Comparison of ENCODE assay signal across 10 mouse cellular contexts in the genomic region with DNA sequence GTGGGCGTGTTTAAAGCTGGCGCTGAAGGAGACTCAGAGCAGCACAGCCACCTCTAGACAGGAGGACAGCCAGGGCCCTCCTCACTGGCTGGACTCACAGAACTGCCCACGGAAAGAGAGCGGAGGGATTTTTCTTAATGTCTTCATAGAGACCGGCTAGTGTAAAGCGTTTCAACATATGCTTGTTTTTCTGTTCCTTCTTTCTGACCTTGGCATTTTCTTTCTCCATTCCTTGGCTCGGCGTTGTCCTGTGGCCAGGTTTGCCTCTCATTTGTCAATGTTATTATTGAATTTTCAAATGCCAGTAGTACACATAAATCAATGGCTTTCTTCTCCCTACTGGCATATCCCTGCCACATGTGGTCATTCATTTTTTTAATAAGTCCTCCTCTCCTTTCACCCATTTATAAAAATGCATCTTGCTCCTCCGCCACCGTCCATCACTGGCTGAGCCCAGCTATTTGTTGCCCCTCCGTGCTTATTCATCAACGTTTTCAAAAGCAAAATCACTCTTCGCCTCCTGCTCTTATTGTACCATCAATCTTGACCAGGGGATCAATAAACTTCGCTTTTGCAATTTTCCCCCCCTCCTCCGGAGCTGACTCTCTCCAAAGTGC.
DNase-seq lines count a peak whose midpoint lies in the region; ATAC-seq and TF ChIP-seq lines count a peak whose summit lies in the region.
"Had no signal": no experiment of that assay in that cellular context is flagged by ENCODE, and none has a peak within 500 bp of the region (broad histone marks: within the 10 kb centered on the region; RNA-seq: fewer than 3 reads in every experiment).

No protein-coding gene starts in this region.

- no peak for DNase-seq in forebrain, embryonic 14.5 days (ENCODE audit: low spot score)
- DNase-seq in midbrain, embryonic 14.5 days = no peak
- no peak for DNase-seq in midbrain, embryonic 11.5 days (ENCODE audit: low spot score, missing footprints)
- DNase-seq in thymus, postnatal 36 days = no peak
- no peak for DNase-seq in layer of hippocampus, postnatal 25 days (ENCODE audit: extremely low spot score in 1 of 2, low spot score in 1 of 2)
- DNase-seq: gastrocnemius, adult 2 months; thymus, adult 18-20 months had no signal

- 82% methylated on average over 15 of the region's 15 CpGs for WGBS in forebrain, embryonic 14.5 days
- 75% methylated on average over 15 of the region's 15 CpGs for WGBS in forebrain, embryonic 15.5 days
- WGBS in midbrain, embryonic 14.5 days = 73% methylated on average over 15 of the region's 15 CpGs
- 83% methylated on average over 15 of the region's 15 CpGs for WGBS in midbrain, embryonic 11.5 days
- 65% methylated on average over 15 of the region's 15 CpGs for WGBS in intestine, postnatal 0 days
- 49% methylated on average over 15 of the region's 15 CpGs for WGBS in stomach, embryonic 16.5 days

- peak overlapping the region; percentile 21; the same call in 1 of the 2 replicates for H3K4me2 ChIP-seq in forebrain, embryonic 14.5 days (ENCODE audit: low read length)
- H3K4me2 ChIP-seq in forebrain, embryonic 15.5 days (replicated peaks) = no peak overlapping the region
- 0 out of 2 replicates have a peak overlapping the region, but pooled peaks have one; percentile 12 for H3K4me2 ChIP-seq in midbrain, embryonic 14.5 days (ENCODE audit: low read length)
- H3K4me2 ChIP-seq in midbrain, embryonic 11.5 days = no peak overlapping the region
- H3K4me2 ChIP-seq in intestine, postnatal 0 days (replicated peaks; ENCODE audit: low read depth) = peak overlapping the region; percentile 39
- H3K4me2 ChIP-seq in stomach, embryonic 16.5 days (ENCODE audit: low read depth, low read length) = peak overlapping the region; percentile 52

- H3K27me3 ChIP-seq in forebrain, embryonic 14.5 days (replicated peaks; ENCODE audit: control insufficient read depth, insufficient read depth, low read length) = no peaks in the 10 kb centered on the region
- H3K27me3 ChIP-seq in forebrain, embryonic 15.5 days = no peaks in the 10 kb centered on the region
- H3K27me3 ChIP-seq in midbrain, embryonic 14.5 days (ENCODE audit: control insufficient read depth, insufficient read depth, low read length) = no peaks in the 10 kb centered on the region
- H3K27me3 ChIP-seq in midbrain, embryonic 11.5 days (ENCODE audit: control insufficient read depth, insufficient read depth, low read length) = no peaks in the 10 kb centered on the region
- no peaks in the 10 kb centered on the region for H3K27me3 ChIP-seq in intestine, postnatal 0 days (replicated peaks; ENCODE audit: control insufficient read depth, insufficient read depth, low read length)
- H3K27me3 ChIP-seq in stomach, embryonic 16.5 days (ENCODE audit: control insufficient read depth, insufficient read depth, low read length) = no peaks in the 10 kb centered on the region

- no peaks in the 10 kb centered on the region for H3K36me3 ChIP-seq in forebrain, embryonic 14.5 days (ENCODE audit: control insufficient read depth, insufficient read depth, low read length)
- no peaks in the 10 kb centered on the region for H3K36me3 ChIP-seq in forebrain, embryonic 15.5 days
- H3K36me3 ChIP-seq in midbrain, embryonic 14.5 days (ENCODE audit: control insufficient read depth, insufficient read depth, low read length) = no peaks in the 10 kb centered on the region
- no peaks in the 10 kb centered on the region for H3K36me3 ChIP-seq in midbrain, embryonic 11.5 days (ENCODE audit: control insufficient read depth, insufficient read depth, low read length)
- H3K36me3 ChIP-seq in intestine, postnatal 0 days (ENCODE audit: control insufficient read depth, insufficient read depth) = no peaks in the 10 kb centered on the region
- H3K36me3 ChIP-seq in stomach, embryonic 16.5 days (ENCODE audit: control insufficient read depth, insufficient read depth, low read length) = no peaks in the 10 kb centered on the region

- H3K4me3 ChIP-seq in forebrain, embryonic 14.5 days (ENCODE audit: low read depth, low read length) = no peak overlapping the region
- no peak overlapping the region for H3K4me3 ChIP-seq in forebrain, embryonic 15.5 days
- no peak overlapping the region for H3K4me3 ChIP-seq in midbrain, embryonic 14.5 days (replicated peaks; ENCODE audit: low read depth, low read length)
- no peak overlapping the region for H3K4me3 ChIP-seq in midbrain, embryonic 11.5 days (ENCODE audit: low read depth, low read length)
- H3K4me3 ChIP-seq in intestine, postnatal 0 days (ENCODE audit: low read depth, low read length) = no peak overlapping the region
- H3K4me3 ChIP-seq in stomach, embryonic 16.5 days (replicated peaks; ENCODE audit: low read length) = peak overlapping the region; percentile 25

- H3K27ac ChIP-seq in forebrain, embryonic 14.5 days (ENCODE audit: low read depth, low read length) = no peak overlapping the region
- H3K27ac ChIP-seq in forebrain, embryonic 15.5 days (replicated peaks) = no peak overlapping the region
- 0 out of 2 replicates have a peak overlapping the region, but pooled peaks have one; percentile 22 for H3K27ac ChIP-seq in midbrain, embryonic 14.5 days (replicated peaks; ENCODE audit: low read depth, low read length)
- H3K27ac ChIP-seq in midbrain, embryonic 11.5 days (ENCODE audit: low read depth, low read length) = no peak overlapping the region
- no peak overlapping the region for H3K27ac ChIP-seq in intestine, postnatal 0 days (ENCODE audit: low read depth, low read length)
- no peak overlapping the region for H3K27ac ChIP-seq in stomach, embryonic 16.5 days (ENCODE audit: low read length)
- H3K27ac ChIP-seq: gastrocnemius, adult 2 months had no signal

- no peak for ATAC-seq in forebrain, embryonic 14.5 days
- ATAC-seq in forebrain, embryonic 15.5 days (replicated peaks) = no peak
- no peak for ATAC-seq in midbrain, embryonic 14.5 days (ENCODE audit: low FRiP score, low TSS enrichment)
- ATAC-seq in midbrain, embryonic 11.5 days (ENCODE audit: low FRiP score) = no peak
- no peak for ATAC-seq in intestine, postnatal 0 days
- ATAC-seq in stomach, embryonic 16.5 days (ENCODE audit: insufficient read depth, low FRiP score) = no peak

- no peaks in the 10 kb centered on the region for H3K9me3 ChIP-seq in forebrain, embryonic 14.5 days (replicated peaks; ENCODE audit: control insufficient read depth, low read length)
- H3K9me3 ChIP-seq in forebrain, embryonic 15.5 days = no peaks in the 10 kb centered on the region
- no peaks in the 10 kb centered on the region for H3K9me3 ChIP-seq in midbrain, embryonic 14.5 days (ENCODE audit: control insufficient read depth, low read length)
- no peaks in the 10 kb centered on the region for H3K9me3 ChIP-seq in midbrain, embryonic 11.5 days (ENCODE audit: control insufficient read depth, low read length)
- no peaks in the 10 kb centered on the region for H3K9me3 ChIP-seq in intestine, postnatal 0 days (ENCODE audit: control insufficient read depth)
- H3K9me3 ChIP-seq in stomach, embryonic 16.5 days (replicated peaks; ENCODE audit: control insufficient read depth, low read length) = no peaks in the 10 kb centered on the region

- H3K9ac ChIP-seq in forebrain, embryonic 14.5 days (ENCODE audit: low read length) = no peak overlapping the region
- H3K9ac ChIP-seq in forebrain, embryonic 15.5 days (replicated peaks) = no peak overlapping the region
- no peak overlapping the region for H3K9ac ChIP-seq in midbrain, embryonic 14.5 days (replicated peaks; ENCODE audit: low read length)
- H3K9ac ChIP-seq in midbrain, embryonic 11.5 days (ENCODE audit: low read length) = no peak overlapping the region
- H3K9ac ChIP-seq in intestine, postnatal 0 days (ENCODE audit: low read depth, low read length) = no peak overlapping the region
- peak overlapping the region; percentile 46; the same call in 1 of the 2 replicates for H3K9ac ChIP-seq in stomach, embryonic 16.5 days (ENCODE audit: low read length)

- TF ChIP-seq CTCF in intestine, postnatal 0 days (IDR thresholded peaks at IDR 0.05; ENCODE audit: low read depth) = no peak

- H3K4me1 ChIP-seq in forebrain, embryonic 14.5 days (ENCODE audit: control insufficient read depth, insufficient read depth, low read length) = no peaks in the 10 kb centered on the region
- peaks cover 7% of the 10 kb centered on the region; the same call in 1 of the 2 replicates for H3K4me1 ChIP-seq in forebrain, embryonic 15.5 days
- no peaks in the 10 kb centered on the region for H3K4me1 ChIP-seq in midbrain, embryonic 14.5 days (ENCODE audit: control insufficient read depth, insufficient read depth, low read length)
- peaks cover 2% of the 10 kb centered on the region; the same call in 1 of the 2 replicates for H3K4me1 ChIP-seq in midbrain, embryonic 11.5 days (ENCODE audit: control insufficient read depth, insufficient read depth, low read length)
- H3K4me1 ChIP-seq in intestine, postnatal 0 days (replicated peaks; ENCODE audit: control insufficient read depth, insufficient read depth, low read length) = no peaks in the 10 kb centered on the region
- peaks cover 14% of the 10 kb centered on the region for H3K4me1 ChIP-seq in stomach, embryonic 16.5 days (ENCODE audit: control insufficient read depth, insufficient read depth, low read length)

Comparison
In these comparisons a context has a peak if more than half of its experiments do, and no peak if none do; other contexts are left out.
1. H3K4me2 ChIP-seq: peak in forebrain, embryonic 14.5 days (single experiment), midbrain, embryonic 14.5 days (single experiment), intestine, postnatal 0 days (single experiment) and stomach, embryonic 16.5 days (single experiment); none in forebrain, embryonic 15.5 days (single experiment) and midbrain, embryonic 11.5 days (single experiment).